Mouse (Mus musculus): ENCODE data around the gene Eif3g. TPM values are rescaled to one million over a fixed set of nuclear protein-coding genes. Genes with fewer than 3 reads are reported as not detected.

Gene Eif3g
- polyA plus RNA-seq (2014; fragmentation: Illumina TruSeq; extraction: RNeasy Lipid Tissue Mini Kit (QIAGEN cat#74804); ENCODE audit: low read depth, low replicate concordance) = 25.4 TPM

GRCm38 (mm10) chr9:20898511-20899073 is at the start of gene Eif3g:
Gene Eif3g, minus strand, starts transcription at chr9:20898623.

GRCm38 (mm10) chr9:20887704-20888385 is 10.6 kb downstream of the Eif3g start, which contains the start of gene Ppan:
Gene Ppan, plus strand, starts transcription at chr9:20888175.

GRCm38 (mm10) chr9:20879097-20879792 is 19.2 kb downstream of the Eif3g start, which contains the start of gene Angptl6:
Gene Angptl6, minus strand, starts transcription at chr9:20879727.

DNA sequence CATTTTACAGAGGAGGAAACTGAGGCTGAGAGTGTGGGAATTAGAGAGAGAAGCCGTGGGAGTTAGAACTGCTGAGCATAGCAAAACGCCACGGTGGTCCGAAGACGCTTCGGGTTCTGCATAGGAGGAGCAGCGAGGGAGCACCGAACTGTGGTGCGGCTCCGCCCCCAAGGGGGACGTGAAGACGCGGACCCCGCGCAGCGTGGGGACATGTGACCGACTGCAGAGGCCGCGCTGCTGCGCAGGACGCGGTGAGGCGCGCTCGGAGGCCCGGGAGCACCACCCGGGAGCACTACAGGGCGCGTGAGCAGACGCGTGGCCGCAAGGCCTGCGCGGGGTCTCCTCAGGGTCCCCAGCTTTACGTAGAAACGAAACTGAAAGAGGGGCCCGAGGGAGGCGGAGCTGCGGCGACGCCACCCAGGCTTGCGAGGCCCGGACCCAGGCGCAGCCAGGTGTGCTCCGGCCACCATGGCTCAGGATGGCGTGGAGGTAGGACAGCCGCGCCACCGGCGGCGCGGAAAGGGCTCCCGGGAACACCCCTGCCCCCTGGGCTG is 29.9 kb downstream of the Eif3g start, which contains the start of gene A230050P20Rik:
A230050P20Rik (plus strand) TSS at position 195 of the 554 bp plus-strand sequence.

Other genes starting within 250 kb of the Eif3g start
- 0.85 TPM for gene Pin1, start 246.5 kb downstream of the Eif3g start, polyA plus RNA-seq (2014; fragmentation: Illumina TruSeq; extraction: RNeasy Lipid Tissue Mini Kit (QIAGEN cat#74804); ENCODE audit: low read depth, low replicate concordance)
- 0.79 TPM for gene Olfm2, start 152.3 kb downstream of the Eif3g start, polyA plus RNA-seq (2014; fragmentation: Illumina TruSeq; extraction: RNeasy Lipid Tissue Mini Kit (QIAGEN cat#74804); ENCODE audit: low read depth, low replicate concordance)
- gene Col5a3, start 83.6 kb downstream of the Eif3g start, polyA plus RNA-seq (2014; fragmentation: Illumina TruSeq; extraction: RNeasy Lipid Tissue Mini Kit (QIAGEN cat#74804); ENCODE audit: low read depth, low replicate concordance) = 0.38 TPM
- gene Rdh8, start 80.1 kb downstream of the Eif3g start, polyA plus RNA-seq (2014; fragmentation: Illumina TruSeq; extraction: RNeasy Lipid Tissue Mini Kit (QIAGEN cat#74804); ENCODE audit: low read depth, low replicate concordance) = not detected
- gene A230050P20Rik, start 30.0 kb downstream of the Eif3g start, polyA plus RNA-seq (2014; fragmentation: Illumina TruSeq; extraction: RNeasy Lipid Tissue Mini Kit (QIAGEN cat#74804); ENCODE audit: low read depth, low replicate concordance) = 6.5 TPM
- not detected for gene Angptl6, start 18.9 kb downstream of the Eif3g start, polyA plus RNA-seq (2014; fragmentation: Illumina TruSeq; extraction: RNeasy Lipid Tissue Mini Kit (QIAGEN cat#74804); ENCODE audit: low read depth, low replicate concordance)
- gene Ppan, start 10.4 kb downstream of the Eif3g start, polyA plus RNA-seq (2014; fragmentation: Illumina TruSeq; extraction: RNeasy Lipid Tissue Mini Kit (QIAGEN cat#74804); ENCODE audit: low read depth, low replicate concordance) = 1.1 TPM
- 7.5 TPM for gene Dnmt1, start 61.3 kb upstream of the Eif3g start, polyA plus RNA-seq (2014; fragmentation: Illumina TruSeq; extraction: RNeasy Lipid Tissue Mini Kit (QIAGEN cat#74804); ENCODE audit: low read depth, low replicate concordance)
- 0.66 TPM for gene S1pr2, start 78.2 kb upstream of the Eif3g start, polyA plus RNA-seq (2014; fragmentation: Illumina TruSeq; extraction: RNeasy Lipid Tissue Mini Kit (QIAGEN cat#74804); ENCODE audit: low read depth, low replicate concordance)
- gene Mrpl4, start 104.1 kb upstream of the Eif3g start, polyA plus RNA-seq (2014; fragmentation: Illumina TruSeq; extraction: RNeasy Lipid Tissue Mini Kit (QIAGEN cat#74804); ENCODE audit: low read depth, low replicate concordance) = 1.6 TPM
- gene Icam1, start 117.4 kb upstream of the Eif3g start, polyA plus RNA-seq (2014; fragmentation: Illumina TruSeq; extraction: RNeasy Lipid Tissue Mini Kit (QIAGEN cat#74804); ENCODE audit: low read depth, low replicate concordance) = 4.6 TPM
- not detected for gene Icam4, start 130.8 kb upstream of the Eif3g start, polyA plus RNA-seq (2014; fragmentation: Illumina TruSeq; extraction: RNeasy Lipid Tissue Mini Kit (QIAGEN cat#74804); ENCODE audit: low read depth, low replicate concordance)
- gene Icam5, start 133.4 kb upstream of the Eif3g start, polyA plus RNA-seq (2014; fragmentation: Illumina TruSeq; extraction: RNeasy Lipid Tissue Mini Kit (QIAGEN cat#74804); ENCODE audit: low read depth, low replicate concordance) = not detected
- gene Zglp1, start 168.5 kb upstream of the Eif3g start, polyA plus RNA-seq (2014; fragmentation: Illumina TruSeq; extraction: RNeasy Lipid Tissue Mini Kit (QIAGEN cat#74804); ENCODE audit: low read depth, low replicate concordance) = not detected
- gene Gm49373, start 174.5 kb upstream of the Eif3g start, polyA plus RNA-seq (2014; fragmentation: Illumina TruSeq; extraction: RNeasy Lipid Tissue Mini Kit (QIAGEN cat#74804); ENCODE audit: low read depth, low replicate concordance) = not detected
- 0.73 TPM for gene Fdx1l, start 175.0 kb upstream of the Eif3g start, polyA plus RNA-seq (2014; fragmentation: Illumina TruSeq; extraction: RNeasy Lipid Tissue Mini Kit (QIAGEN cat#74804); ENCODE audit: low read depth, low replicate concordance)
- gene Gm38431, start 193.4 kb upstream of the Eif3g start, polyA plus RNA-seq (2014; fragmentation: Illumina TruSeq; extraction: RNeasy Lipid Tissue Mini Kit (QIAGEN cat#74804); ENCODE audit: low read depth, low replicate concordance) = 0.79 TPM
- 9.6 TPM for gene Raver1, start 193.4 kb upstream of the Eif3g start, polyA plus RNA-seq (2014; fragmentation: Illumina TruSeq; extraction: RNeasy Lipid Tissue Mini Kit (QIAGEN cat#74804); ENCODE audit: low read depth, low replicate concordance)
- gene Tyk2, start 232.6 kb upstream of the Eif3g start, polyA plus RNA-seq (2014; fragmentation: Illumina TruSeq; extraction: RNeasy Lipid Tissue Mini Kit (QIAGEN cat#74804); ENCODE audit: low read depth, low replicate concordance) = 3.4 TPM

Data from sigmoid colon, adult 10 weeks (tissue).